Mouse (Mus musculus): ENCODE data around the gene Slc16a11. TPM values are rescaled to one million over a fixed set of nuclear protein-coding genes. Genes with fewer than 3 reads are reported as not detected.
A peak's percentile ranks its signal among the peaks of the same experiment; 100 is the strongest.

The Slc16a11 gene
- polyA plus RNA-seq, 1 experiment from 2014 or later, result 2.7 TPM

DNA sequence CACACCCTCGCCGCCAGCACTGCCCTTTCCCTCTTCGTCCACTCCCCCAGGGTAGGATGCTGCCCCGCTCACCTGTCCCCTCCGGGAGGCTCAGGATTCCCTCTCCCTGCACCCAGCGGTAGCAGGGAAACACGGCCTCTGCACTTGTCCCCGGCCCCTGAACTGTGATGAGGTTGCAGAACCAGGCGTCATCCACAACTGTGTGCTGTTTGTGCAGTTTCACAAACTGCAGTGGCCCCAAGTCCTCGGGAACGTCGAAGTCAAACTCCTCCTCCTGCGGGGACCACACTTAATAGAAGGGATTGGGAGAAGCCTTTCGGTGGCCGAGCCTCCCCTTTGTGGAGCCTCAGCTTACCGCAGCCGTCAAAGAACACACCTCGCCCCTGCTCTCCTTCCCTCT lies 41.8 kb downstream of the Slc16a11 start:
- peaks cover 30% of the 10 kb centered on the region for H3K27me3 ChIP-seq (replicated peaks; ENCODE audit: control insufficient read depth, insufficient read depth, low read length)
- H3K9ac ChIP-seq (ENCODE audit: low read depth, low read length), result 0 out of 2 replicates have a peak overlapping the region, but pooled peaks have one; percentile 63
- H3K27ac ChIP-seq (ENCODE audit: low read length), result no peak overlapping the region
- peak overlapping the region; percentile 39 for H3K4me3 ChIP-seq (ENCODE audit: low read length)
- H3K9me3 ChIP-seq (ENCODE audit: control insufficient read depth, low read length), result no peaks in the 10 kb centered on the region
- ATAC-seq, result no peak
- 6% methylated on average over 18 of the region's 18 CpGs for WGBS
- H3K4me2 ChIP-seq (ENCODE audit: low read depth, low read length), result peak overlapping the region; percentile 61
- no peaks in the 10 kb centered on the region for H3K36me3 ChIP-seq (ENCODE audit: control insufficient read depth, insufficient read depth, low read length)
- H3K4me1 ChIP-seq (ENCODE audit: control insufficient read depth, insufficient read depth, low read length), result peaks cover 9% of the 10 kb centered on the region; the same call in 1 of the 2 replicates

DNA sequence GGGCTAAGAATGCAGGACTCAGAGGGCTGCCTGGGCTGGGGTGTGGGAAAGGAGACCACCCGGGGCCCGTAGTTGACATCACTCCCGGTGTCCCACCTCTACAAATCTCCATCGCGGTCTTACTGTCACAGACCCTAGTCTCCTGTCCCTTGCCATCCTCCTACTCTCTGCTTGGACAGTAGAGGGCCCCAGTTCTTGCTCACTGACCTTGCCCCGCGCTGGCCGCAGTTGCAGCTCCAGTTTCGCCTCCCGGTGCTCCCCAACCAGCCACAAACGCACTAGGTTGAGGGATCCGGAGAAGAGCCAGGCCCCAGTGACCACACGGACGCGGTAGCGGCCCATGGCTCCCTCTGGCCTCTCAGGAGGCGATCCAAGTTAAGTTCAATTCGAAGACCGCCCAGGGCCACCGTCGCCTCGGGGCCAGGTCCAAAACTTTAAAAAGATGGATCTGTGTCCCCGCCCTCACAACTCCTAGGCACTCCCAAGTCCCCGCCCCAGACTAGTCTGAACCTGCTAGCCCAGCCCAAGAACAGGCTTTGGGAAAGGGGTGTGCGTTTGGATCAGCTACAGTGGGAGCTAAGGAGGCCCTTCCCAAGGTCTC lies 42.5 kb downstream of the Slc16a11 start, which contains the start of gene Alox12:
Gene Alox12 (minus strand): TSS at position 423 of the 601 bp plus-strand sequence.
- Histone ChIP-seq H3K4me3 (ENCODE audit: low read length) (peak within 1 kb of the TSS; percentile 39), H3K4me2 (ENCODE audit: low read depth, low read length) (peak within 1 kb of the TSS; percentile 61), H3K9ac (ENCODE audit: low read depth, low read length) (peak within 1 kb of the TSS; percentile 63), H3K36me3 (ENCODE audit: control insufficient read depth, insufficient read depth, low read length) (no peaks in the 10 kb centered on the region), H3K9me3 (ENCODE audit: control insufficient read depth, low read length) (no peaks in the 10 kb centered on the region), H3K27ac (ENCODE audit: low read length) (no peak within 1 kb of the TSS), H3K4me1 (ENCODE audit: control insufficient read depth, insufficient read depth, low read length) (peaks cover 9% of the 10 kb centered on the region; the same call in 1 of the 2 replicates), H3K27me3 (replicated peaks; ENCODE audit: control insufficient read depth, insufficient read depth, low read length) (peaks cover 30% of the 10 kb centered on the region)
- ATAC-seq, result peak; percentile 42; the same call in 1 of the 2 replicates
- WGBS, result 3% methylated on average over 25 of the region's 25 CpGs

DNA sequence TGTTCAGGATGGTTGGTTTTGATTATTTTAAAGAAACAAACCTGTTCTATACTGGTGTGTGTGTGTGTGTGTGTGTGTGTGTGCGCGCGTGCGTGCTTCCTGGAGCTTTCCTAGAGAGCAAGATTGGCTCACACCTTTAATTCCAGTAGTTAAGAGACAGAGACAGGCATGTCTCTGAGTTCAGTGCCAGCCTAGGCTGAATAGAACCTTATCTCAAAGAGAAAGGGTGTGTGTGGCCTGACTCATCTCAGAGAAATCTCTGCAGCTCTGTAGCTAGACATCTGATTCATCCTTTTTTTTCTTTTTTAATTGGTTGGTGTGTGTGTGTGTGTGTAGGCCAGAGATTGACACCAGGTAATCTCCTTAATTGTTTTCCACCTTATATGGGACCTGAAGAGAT lies 46.5 kb downstream of the Slc16a11 start:
- no peaks in the 10 kb centered on the region for H3K36me3 ChIP-seq (ENCODE audit: control insufficient read depth, insufficient read depth, low read length)
- H3K4me1 ChIP-seq (ENCODE audit: control insufficient read depth, insufficient read depth, low read length), result peaks cover 9% of the 10 kb centered on the region; the same call in 1 of the 2 replicates
- no peak for ATAC-seq
- peaks cover 15% of the 10 kb centered on the region for H3K27me3 ChIP-seq (replicated peaks; ENCODE audit: control insufficient read depth, insufficient read depth, low read length)
- H3K9ac ChIP-seq (ENCODE audit: low read depth, low read length), result no peak overlapping the region
- H3K4me3 ChIP-seq (ENCODE audit: low read length), result no peak overlapping the region
- H3K4me2 ChIP-seq (ENCODE audit: low read depth, low read length), result no peak overlapping the region
- H3K9me3 ChIP-seq (ENCODE audit: control insufficient read depth, low read length), result no peaks in the 10 kb centered on the region
- H3K27ac ChIP-seq (ENCODE audit: low read length), result no peak overlapping the region
- WGBS, result 94% methylated on average over 4 of the region's 4 CpGs

DNA sequence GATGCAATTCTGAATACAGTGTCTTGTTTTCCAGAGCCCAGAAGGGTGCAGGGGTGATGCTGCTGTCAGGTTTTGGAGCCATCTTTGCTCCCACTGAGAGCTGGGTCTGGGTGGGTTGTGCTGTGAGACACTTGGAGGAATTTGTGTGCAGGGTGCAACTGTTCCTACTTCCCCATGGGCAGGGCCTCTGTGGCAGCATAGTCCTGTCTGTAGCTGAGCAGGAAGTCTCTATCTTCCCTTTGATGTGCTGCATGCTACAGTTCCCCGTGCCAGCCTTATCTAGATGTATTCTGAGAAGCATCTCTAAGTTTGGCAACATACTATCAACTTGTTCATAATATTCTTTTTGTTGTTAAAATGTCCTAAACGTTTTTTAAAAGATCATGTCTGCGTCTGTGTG lies 52.7 kb downstream of the Slc16a11 start:
- no peak overlapping the region for H3K4me2 ChIP-seq (ENCODE audit: low read depth, low read length)
- ATAC-seq, result no peak
- H3K4me3 ChIP-seq (ENCODE audit: low read length), result no peak overlapping the region
- H3K9ac ChIP-seq (ENCODE audit: low read depth, low read length), result no peak overlapping the region
- no peaks in the 10 kb centered on the region for H3K36me3 ChIP-seq (ENCODE audit: control insufficient read depth, insufficient read depth, low read length)
- 46% methylated on average over 3 of the region's 3 CpGs for WGBS
- no peak overlapping the region for H3K27ac ChIP-seq (ENCODE audit: low read length)
- H3K27me3 ChIP-seq (replicated peaks; ENCODE audit: control insufficient read depth, insufficient read depth, low read length), result no peaks in the 10 kb centered on the region
- H3K4me1 ChIP-seq (ENCODE audit: control insufficient read depth, insufficient read depth, low read length), result peaks cover 4% of the 10 kb centered on the region
- H3K9me3 ChIP-seq (ENCODE audit: control insufficient read depth, low read length), result no peaks in the 10 kb centered on the region

DNA sequence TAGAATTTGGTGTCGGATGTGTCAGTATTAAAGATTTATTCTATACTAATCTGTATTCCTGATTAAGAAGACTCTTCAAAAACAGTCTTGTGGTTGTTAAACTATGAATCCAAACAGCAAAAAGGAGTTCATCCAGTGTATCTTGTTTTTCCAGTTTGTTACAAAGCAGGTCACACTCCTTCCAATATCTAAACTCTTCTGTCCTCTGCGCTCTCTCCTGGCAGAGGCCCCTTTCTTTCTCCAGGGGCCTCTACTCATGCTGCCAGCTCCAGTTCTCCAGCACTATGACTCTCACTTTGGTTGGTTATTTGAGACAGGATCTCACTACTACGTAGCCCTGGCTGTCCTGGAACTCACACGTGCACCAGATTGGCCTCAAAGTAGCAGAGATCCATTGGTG lies 53.3 kb downstream of the Slc16a11 start:
- 64% methylated on average over 4 of the region's 4 CpGs for WGBS
- Histone ChIP-seq H3K27ac (ENCODE audit: low read length) (no peak overlapping the region), H3K9me3 (ENCODE audit: control insufficient read depth, low read length) (no peaks in the 10 kb centered on the region), H3K9ac (ENCODE audit: low read depth, low read length) (no peak overlapping the region), H3K4me2 (ENCODE audit: low read depth, low read length) (no peak overlapping the region), H3K4me3 (ENCODE audit: low read length) (no peak overlapping the region), H3K36me3 (ENCODE audit: control insufficient read depth, insufficient read depth, low read length) (no peaks in the 10 kb centered on the region), H3K27me3 (replicated peaks; ENCODE audit: control insufficient read depth, insufficient read depth, low read length) (no peaks in the 10 kb centered on the region), H3K4me1 (ENCODE audit: control insufficient read depth, insufficient read depth, low read length) (peaks cover 4% of the 10 kb centered on the region)
- ATAC-seq, result no peak

MicroRNA genes within 50 kb of the gene (microRNA counts, 519-probe panel; counts per million panel counts)
- microRNA mmu-miR-195 (1,380 counts per million, percentile 9 among the panel's probes with 10 or more counts), microRNA mmu-miR-497 (1,713 counts per million, percentile 25 among the panel's probes with 10 or more counts)

Small RNA genes lying within 50 kb of the gene (microRNA-seq; reads per million reads assigned to microRNA genes)
- gene Mir195a, result 543 reads per million, percentile 68 among the genes with 10 or more reads in this experiment
- gene Mir497, result not detected
- gene Mir497b, result not detected

Other genes with a start within 250 kb of the Slc16a11 start
- gene Cldn7, start 248.0 kb upstream of the Slc16a11 start, polyA plus RNA-seq (2015; fragmentation: Nextera tagmentation; extraction: Ambion mirVana), result 1,377 and 1,415 TPM in 2 replicates
- gene Ctdnep1, start 231.6 kb upstream of the Slc16a11 start, polyA plus RNA-seq (2015; fragmentation: Nextera tagmentation; extraction: Ambion mirVana), result 20.7 and 20.9 TPM in 2 replicates
- gene Elp5, start 230.2 kb upstream of the Slc16a11 start, polyA plus RNA-seq (2015; fragmentation: Nextera tagmentation; extraction: Ambion mirVana), result 92.6 and 106 TPM in 2 replicates
- gene Gabarap, start 221.6 kb upstream of the Slc16a11 start, polyA plus RNA-seq (2015; fragmentation: Nextera tagmentation; extraction: Ambion mirVana), result 639 and 679 TPM in 2 replicates
- gene Phf23, start 217.0 kb upstream of the Slc16a11 start, polyA plus RNA-seq (2015; fragmentation: Nextera tagmentation; extraction: Ambion mirVana), result 49.7 and 53.1 TPM in 2 replicates
- 23.8 and 26.0 TPM in 2 replicates for gene Dvl2, start 212.2 kb upstream of the Slc16a11 start, polyA plus RNA-seq (2015; fragmentation: Nextera tagmentation; extraction: Ambion mirVana)
- gene Acadvl, start 197.3 kb upstream of the Slc16a11 start, polyA plus RNA-seq (2015; fragmentation: Nextera tagmentation; extraction: Ambion mirVana), result 172 and 189 TPM in 2 replicates
- gene Dlg4, start 195.8 kb upstream of the Slc16a11 start, polyA plus RNA-seq (2015; fragmentation: Nextera tagmentation; extraction: Ambion mirVana), result 5.1 and 6.1 TPM in 2 replicates
- gene Asgr1, start 158.7 kb upstream of the Slc16a11 start, polyA plus RNA-seq (2015; fragmentation: Nextera tagmentation; extraction: Ambion mirVana), result 0.17 and 0.31 TPM in 2 replicates
- gene Asgr2, start 120.1 kb upstream of the Slc16a11 start, polyA plus RNA-seq (2015; fragmentation: Nextera tagmentation; extraction: Ambion mirVana), result 0.44 and 0.57 TPM in 2 replicates
- gene Mgl2, start 82.4 kb upstream of the Slc16a11 start, polyA plus RNA-seq (2015; fragmentation: Nextera tagmentation; extraction: Ambion mirVana), result 0.56 and 0.66 TPM in 2 replicates
- 0.99 and 1.7 TPM in 2 replicates for gene Clec10a, start 56.6 kb upstream of the Slc16a11 start, polyA plus RNA-seq (2015; fragmentation: Nextera tagmentation; extraction: Ambion mirVana)
- 15.9 and 18.0 TPM in 2 replicates for gene Slc16a13, start 8.3 kb downstream of the Slc16a11 start, polyA plus RNA-seq (2015; fragmentation: Nextera tagmentation; extraction: Ambion mirVana)
- 10.3 and 10.4 TPM in 2 replicates for gene Bcl6b, start 17.0 kb downstream of the Slc16a11 start, polyA plus RNA-seq (2015; fragmentation: Nextera tagmentation; extraction: Ambion mirVana)
- 118 and 129 TPM in 2 replicates for gene 0610010K14Rik, start 25.2 kb downstream of the Slc16a11 start, polyA plus RNA-seq (2015; fragmentation: Nextera tagmentation; extraction: Ambion mirVana)
- 9.9 and 10.7 TPM in 2 replicates for gene Gm21988, start 27.1 kb downstream of the Slc16a11 start, polyA plus RNA-seq (2015; fragmentation: Nextera tagmentation; extraction: Ambion mirVana)
- gene Rnasek, start 27.1 kb downstream of the Slc16a11 start, polyA plus RNA-seq (2015; fragmentation: Nextera tagmentation; extraction: Ambion mirVana), result 269 and 308 TPM in 2 replicates
- 1.5 and 1.8 TPM in 2 replicates for gene Alox12, start 42.6 kb downstream of the Slc16a11 start, polyA plus RNA-seq (2015; fragmentation: Nextera tagmentation; extraction: Ambion mirVana)
- 0.13 TPM in 1 of 2 replicates, not detected in the other for gene Alox12e, start 109.9 kb downstream of the Slc16a11 start, polyA plus RNA-seq (2015; fragmentation: Nextera tagmentation; extraction: Ambion mirVana)
- 0.64 and 1.1 TPM in 2 replicates for gene Alox15, start 139.3 kb downstream of the Slc16a11 start, polyA plus RNA-seq (2015; fragmentation: Nextera tagmentation; extraction: Ambion mirVana)
- 29.1 and 31.5 TPM in 2 replicates for gene Pelp1, start 197.3 kb downstream of the Slc16a11 start, polyA plus RNA-seq (2015; fragmentation: Nextera tagmentation; extraction: Ambion mirVana)
- gene Arrb2, start 219.9 kb downstream of the Slc16a11 start, polyA plus RNA-seq (2015; fragmentation: Nextera tagmentation; extraction: Ambion mirVana), result 10.1 and 10.7 TPM in 2 replicates
- 38.4 and 41.7 TPM in 2 replicates for gene Med11, start 239.2 kb downstream of the Slc16a11 start, polyA plus RNA-seq (2015; fragmentation: Nextera tagmentation; extraction: Ambion mirVana)
- gene Zmynd15, start 246.7 kb downstream of the Slc16a11 start, polyA plus RNA-seq (2015; fragmentation: Nextera tagmentation; extraction: Ambion mirVana), result 1.1 and 1.2 TPM in 2 replicates
- gene Cxcl16, start 247.2 kb downstream of the Slc16a11 start, polyA plus RNA-seq (2015; fragmentation: Nextera tagmentation; extraction: Ambion mirVana), result 10.9 and 11.9 TPM in 2 replicates

All from intestine, embryonic 16.5 days (tissue).